Mouse (Mus musculus): Measurements from ENCODE around the gene Uhrf2. TPM values are rescaled to one million over a fixed set of nuclear protein-coding genes. Genes with fewer than 3 reads are reported as not detected.

Gene Uhrf2
- polyA plus RNA-seq, 1 experiment from 2014 or later: 56.9 TPM

Other genes with a start within 250 kb of the Uhrf2 start
- 3.6 and 3.7 TPM in 2 replicates for gene 9930021J03Rik, start 224.5 kb upstream of the Uhrf2 start, polyA plus RNA-seq (2015; fragmentation: Nextera tagmentation; extraction: Ambion mirVana)
- gene Ranbp6, start 217.5 kb upstream of the Uhrf2 start, polyA plus RNA-seq (2015; fragmentation: Nextera tagmentation; extraction: Ambion mirVana): 16.6 and 17.4 TPM in 2 replicates
- gene Il33, start 105.4 kb upstream of the Uhrf2 start, polyA plus RNA-seq (2015; fragmentation: Nextera tagmentation; extraction: Ambion mirVana): 14.9 and 15.0 TPM in 2 replicates
- not detected in 2 replicates for gene Trpd52l3, start 26.7 kb upstream of the Uhrf2 start, polyA plus RNA-seq (2015; fragmentation: Nextera tagmentation; extraction: Ambion mirVana)
- gene Gldc, start 144.9 kb downstream of the Uhrf2 start, polyA plus RNA-seq (2015; fragmentation: Nextera tagmentation; extraction: Ambion mirVana): 5.4 and 7.6 TPM in 2 replicates
- not detected in 2 replicates for gene Mbl2, start 202.4 kb downstream of the Uhrf2 start, polyA plus RNA-seq (2015; fragmentation: Nextera tagmentation; extraction: Ambion mirVana)

Measured in stomach, embryonic 16.5 days (tissue).